Mouse (Mus musculus) myocyte (in vitro differentiated cells): Measurements from ENCODE around the gene Rab20.

Experiments used
- CEBPB ChIP-seq: IDR thresholded peaks from 2 replicates; pipeline ENCODE4 v1.6.1; 2011; ENCODE audit warnings: mild to moderate bottlenecking, moderate library complexity; ENCODE audit not compliant: poor library complexity, insufficient read depth, severe bottlenecking
- E2F4 ChIP-seq: IDR thresholded peaks from one replicate; pipeline ENCODE4 v1.6.1; 2011; ENCODE audit warnings: mild to moderate bottlenecking, control low read depth, moderate library complexity; ENCODE audit not compliant: insufficient read depth
- MAX ChIP-seq: IDR thresholded peaks from one replicate; pipeline ENCODE4 v1.6.1; 2011; ENCODE audit warnings: low read depth, mild to moderate bottlenecking, control low read depth
- MYOD1 ChIP-seq, 3 experiments: IDR thresholded peaks; one replicate each; pipeline ENCODE4 v1.6.1; 2011; ENCODE audit warnings: control low read depth in 2 of 3, low read depth in 2 of 3, mild to moderate bottlenecking in 2 of 3, moderate library complexity in 1 of 3; ENCODE audit not compliant: insufficient read length in 2 of 3, control insufficient read depth in 1 of 3
- MYOG ChIP-seq, 3 experiments: IDR thresholded peaks; one replicate each; pipeline ENCODE4 v1.6.1; 2011; ENCODE audit warnings: control low read depth in 2 of 3, low read depth in 2 of 3, mild to moderate bottlenecking in 2 of 3; ENCODE audit not compliant: insufficient read length in 2 of 3, control insufficient read depth in 1 of 3, insufficient read depth in 1 of 3
- POLR2A ChIP-seq: IDR thresholded peaks from one replicate; pipeline ENCODE4 v1.6.1; 2011; ENCODE audit warnings: low read depth, mild to moderate bottlenecking, control low read depth, moderate library complexity; ENCODE audit not compliant: insufficient read length
- POLR2AphosphoS2 ChIP-seq: IDR thresholded peaks from one replicate; pipeline ENCODE4 v1.6.1; 2011; ENCODE audit warnings: low read depth, control low read depth; ENCODE audit not compliant: insufficient read length
- TCF12 ChIP-seq: IDR thresholded peaks from one replicate; pipeline ENCODE4 v1.6.1; 2011; ENCODE audit warnings: mild to moderate bottlenecking, control low read depth; ENCODE audit not compliant: poor library complexity, insufficient read depth, severe bottlenecking
- TCF3 ChIP-seq: IDR thresholded peaks from one replicate; pipeline ENCODE4 v1.6.1; 2011; ENCODE audit warnings: low read depth, control low read depth; ENCODE audit not compliant: insufficient read length
- USF1 ChIP-seq: IDR thresholded peaks from one replicate; pipeline ENCODE4 v1.6.1; 2011; ENCODE audit warnings: low read depth, mild to moderate bottlenecking, control low read depth, moderate library complexity

DNA sequence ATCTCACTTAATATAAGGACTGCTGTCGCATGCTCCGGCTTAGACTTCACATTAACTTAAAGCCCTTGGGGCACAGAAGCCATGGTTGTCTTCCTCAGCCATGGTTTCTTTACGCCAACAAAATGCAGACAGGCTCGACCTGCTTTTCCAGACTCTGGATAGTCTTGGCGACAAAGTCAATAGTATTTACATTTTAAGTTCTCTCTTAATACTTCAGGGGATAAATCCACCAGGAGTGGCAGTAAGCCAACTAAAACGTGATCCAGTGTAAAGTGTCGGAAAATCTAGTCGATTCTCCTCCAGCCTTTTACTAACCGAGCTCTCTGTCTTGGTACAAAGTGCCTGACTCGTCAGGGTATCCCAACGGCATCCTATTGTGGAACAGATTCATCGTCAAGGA, 19.8 kb upstream of the Rab20 start:
- TF ChIP-seq POLR2A (no peak), USF1 (no peak), MYOG (IDR thresholded peaks at IDR 0.05; ENCODE audit: control insufficient read depth in 1 of 3, insufficient read depth in 1 of 3, insufficient read length in 2 of 3, low read depth in 2 of 3) (no peak), E2F4 (no peak), POLR2AphosphoS2 (no peak), TCF12 (no peak), MYOD1 (IDR thresholded peaks at IDR 0.05; ENCODE audit: control insufficient read depth in 1 of 3, insufficient read length in 2 of 3, low read depth in 2 of 3) (no peak), MAX (no peak), TCF3 (no peak), CEBPB (no peak)
